8 mouse cellular contexts compared by ENCODE assay signal in the genomic region with DNA sequence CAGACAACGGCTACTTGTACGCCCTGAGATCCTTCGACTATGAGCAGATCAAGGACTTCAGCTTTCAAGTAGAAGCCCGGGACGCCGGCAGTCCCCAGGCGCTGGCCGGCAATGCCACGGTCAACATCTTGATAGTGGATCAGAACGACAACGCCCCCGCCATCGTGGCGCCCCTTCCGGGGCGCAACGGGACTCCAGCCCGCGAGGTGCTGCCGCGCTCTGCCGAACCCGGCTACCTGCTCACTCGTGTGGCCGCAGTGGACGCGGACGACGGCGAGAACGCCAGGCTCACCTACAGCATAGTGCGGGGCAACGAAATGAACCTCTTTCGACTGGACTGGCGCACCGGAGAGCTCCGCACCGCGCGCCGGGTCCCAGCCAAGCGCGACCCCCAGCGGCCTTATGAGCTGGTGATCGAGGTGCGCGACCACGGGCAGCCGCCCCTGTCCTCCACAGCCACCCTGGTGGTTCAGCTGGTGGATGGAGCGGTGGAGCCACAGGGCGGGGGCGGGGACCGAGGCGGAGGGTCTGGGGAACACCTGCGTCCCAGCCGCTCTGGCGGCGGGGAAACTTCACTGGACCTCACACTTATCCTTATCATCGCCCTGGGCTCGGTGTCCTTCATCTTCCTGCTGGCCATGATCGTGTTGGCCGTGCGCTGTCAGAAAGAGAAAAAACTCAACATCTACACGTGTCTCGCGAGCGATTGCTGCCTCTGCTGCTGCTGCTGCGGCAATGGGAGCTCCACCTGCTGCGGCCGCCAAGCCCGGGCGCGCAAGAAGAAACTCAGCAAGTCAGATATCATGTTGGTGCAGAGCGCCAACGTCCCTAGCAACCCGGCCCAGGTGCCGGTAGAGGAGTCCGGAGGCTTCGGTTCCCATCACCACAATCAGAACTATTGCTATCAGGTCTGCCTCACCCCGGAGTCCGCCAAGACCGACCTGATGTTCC. TPM values are rescaled to one million over a fixed set of nuclear protein-coding genes. Genes with fewer than 3 reads are reported as not detected.
DNase-seq lines count a peak whose midpoint lies in the region; ATAC-seq and TF ChIP-seq lines count a peak whose summit lies in the region.

No protein-coding gene starts in this region.

- H3K27me3 ChIP-seq in midbrain, embryonic 13.5 days, result no peaks in the 10 kb centered on the region

- under 1% methylated on average over 80 of the region's 82 CpGs for WGBS in midbrain, embryonic 13.5 days

- H3K4me3 ChIP-seq in embryonic fibroblast, embryonic 13.5 days (ENCODE audit: insufficient read depth, low read length), result peak overlapping the region; percentile 33
- H3K4me3 ChIP-seq in midbrain, embryonic 13.5 days (replicated peaks), result peak overlapping the region; percentile 81

- H3K9me3 ChIP-seq in midbrain, embryonic 13.5 days, result no peaks in the 10 kb centered on the region

- ATAC-seq in midbrain, embryonic 13.5 days, result peak; percentile 4

- H3K4me2 ChIP-seq in midbrain, embryonic 13.5 days (replicated peaks), result peak overlapping the region; percentile 91

- TF ChIP-seq CTCF in brain, embryonic 14.5 days (IDR thresholded peaks at IDR 0.05; ENCODE audit: borderline replicate concordance, extremely low read depth, insufficient read depth, insufficient read length), result 0 out of 2 replicates have a peak, but pooled peaks have one; percentile 13
- TF ChIP-seq CTCF in embryonic fibroblast, embryonic 13.5 days (IDR thresholded peaks at IDR 0.05; ENCODE audit: borderline replicate concordance, insufficient read depth, low read length), result no peak

- H3K36me3 ChIP-seq in midbrain, embryonic 13.5 days, result no peaks in the 10 kb centered on the region

- H3K9ac ChIP-seq in midbrain, embryonic 13.5 days (replicated peaks), result peak overlapping the region; percentile 85

- no peak for TF ChIP-seq POLR2A in brain, embryonic 14.5 days (IDR thresholded peaks at IDR 0.05; ENCODE audit: borderline replicate concordance, extremely low read depth, insufficient read depth, insufficient read length, poor library complexity, severe bottlenecking)
- no peak for TF ChIP-seq POLR2A in embryonic fibroblast, embryonic 13.5 days (IDR thresholded peaks at IDR 0.05; ENCODE audit: low read depth, low read length)

- 0 out of 2 replicates have a peak, but pooled peaks cover 2% of the 10 kb centered on the region for H3K4me1 ChIP-seq in embryonic fibroblast, embryonic 13.5 days (ENCODE audit: control insufficient read depth, insufficient read depth, low read length)
- peaks cover 33% of the 10 kb centered on the region for H3K4me1 ChIP-seq in midbrain, embryonic 13.5 days (replicated peaks)

- DNase-seq in kidney, adult 18-20 months, result peak; percentile 11
- no peak for DNase-seq in kidney, postnatal 14 days
- DNase-seq in brain, embryonic 14.5 days (ENCODE audit: low read depth), result peak; percentile 72
- peak; percentile 6 to 37 for DNase-seq in kidney, postnatal 4 days
- peak; percentile 42 for DNase-seq in testis, postnatal 10 days (ENCODE audit: low spot score)
- DNase-seq in thymus, postnatal 25 days, result no peak

- no peak overlapping the region for H3K27ac ChIP-seq in embryonic fibroblast, embryonic 13.5 days (ENCODE audit: insufficient read depth, low read length)
- peak overlapping the region; percentile 77 for H3K27ac ChIP-seq in midbrain, embryonic 13.5 days

RNA-seq across cellular contexts. Expression of a gene that starts 2.9 kb away (rescaled TPM):
- polyA plus RNA-seq in brain, embryonic 14.5 days (2012; rRNA removed), result 40.7 and 73.4 TPM in 2 replicates
- 3.4 and 3.9 TPM in 2 replicates for polyA plus RNA-seq in embryonic fibroblast, embryonic 13.5 days (2011; ENCODE audit: insufficient read length, low read depth, missing spikeins)
- polyA plus RNA-seq in midbrain, embryonic 13.5 days (2015; fragmentation: Nextera tagmentation; extraction: Ambion mirVana), result 14.6 and 15.6 TPM in 2 replicates

Comparison
In these comparisons a context has a peak if more than half of its experiments do, and no peak if none do; other contexts are left out.
1. DNase-seq: peak in kidney, adult 18-20 months (single experiment), brain, embryonic 14.5 days (single experiment), kidney, postnatal 4 days (2 of 2) and testis, postnatal 10 days (single experiment); none in kidney, postnatal 14 days (single experiment) and thymus, postnatal 25 days (single experiment).